Mouse (Mus musculus): Measurements from ENCODE around the gene Cobll1.

The Cobll1 gene

GRCm38 (mm10) chr2:65147431-65147830, 91.8 kb downstream of the Cobll1 start:
- no peak for DNase-seq (ENCODE audit: low spot score in 2 of 2)

- DNase-seq (ENCODE audit: low spot score in 2 of 2) = peak; percentile 17 to 26
Measured at GRCm38 (mm10) chr2:65145421-65146117, 93.6 kb downstream of the Cobll1 start.

GRCm38 (mm10) chr2:65141093-65141661, 98.0 kb downstream of the Cobll1 start:
- DNase-seq (ENCODE audit: low spot score in 2 of 2) = no peak

GRCm38 (mm10) chr2:65140330-65140922, 98.8 kb downstream of the Cobll1 start:
- DNase-seq (ENCODE audit: low spot score in 2 of 2) = peak; percentile 46 to 58

GRCm38 (mm10) chr2:65139606-65140329, 99.4 kb downstream of the Cobll1 start:
- DNase-seq (ENCODE audit: low spot score in 2 of 2) = no peak

GRCm38 (mm10) chr2:65138992-65139391, 100.2 kb downstream of the Cobll1 start:
- DNase-seq (ENCODE audit: low spot score in 2 of 2) = no peak

GRCm38 (mm10) chr2:65126141-65126783, 112.9 kb downstream of the Cobll1 start:
- no peak for DNase-seq (ENCODE audit: low spot score in 2 of 2)

GRCm38 (mm10) chr2:65123702-65124101, 115.5 kb downstream of the Cobll1 start:
- no peak for DNase-seq (ENCODE audit: low spot score in 2 of 2)

GRCm38 (mm10) chr2:65121435-65121834, 117.8 kb downstream of the Cobll1 start:
- no peak for DNase-seq (ENCODE audit: low spot score in 2 of 2)

- DNase-seq (ENCODE audit: low spot score in 2 of 2) = no peak
Measured at GRCm38 (mm10) chr2:65121012-65121411, 118.2 kb downstream of the Cobll1 start.

GRCm38 (mm10) chr2:65120112-65120511, 119.1 kb downstream of the Cobll1 start:
- no peak for DNase-seq (ENCODE audit: low spot score in 2 of 2)

GRCm38 (mm10) chr2:65119667-65120066, 119.5 kb downstream of the Cobll1 start:
- no peak for DNase-seq (ENCODE audit: low spot score in 2 of 2)

- DNase-seq (ENCODE audit: low spot score in 2 of 2) = peak in 1 of 2 experiments; percentile 30
Measured at GRCm38 (mm10) chr2:65119076-65119475, 120.1 kb downstream of the Cobll1 start.

- peak; percentile 51 to 62 for DNase-seq (ENCODE audit: low spot score in 2 of 2)
Measured at GRCm38 (mm10) chr2:65117859-65118258, 121.3 kb downstream of the Cobll1 start.

- DNase-seq (ENCODE audit: low spot score in 2 of 2) = no peak
Measured at GRCm38 (mm10) chr2:65116428-65117125, 122.6 kb downstream of the Cobll1 start.

- DNase-seq (ENCODE audit: low spot score in 2 of 2) = no peak
Measured at GRCm38 (mm10) chr2:65113191-65113590, 126.0 kb downstream of the Cobll1 start.

GRCm38 (mm10) chr2:65104569-65104968, 134.6 kb downstream of the Cobll1 start:
- no peak for DNase-seq (ENCODE audit: low spot score in 2 of 2)

- no peak for DNase-seq (ENCODE audit: low spot score in 2 of 2)
Measured at GRCm38 (mm10) chr2:65103801-65104200, 135.4 kb downstream of the Cobll1 start.

GRCm38 (mm10) chr2:65101388-65101787, 137.8 kb downstream of the Cobll1 start:
- DNase-seq (ENCODE audit: low spot score in 2 of 2) = no peak

GRCm38 (mm10) chr2:65100001-65100400, 139.2 kb downstream of the Cobll1 start:
- DNase-seq (ENCODE audit: low spot score in 2 of 2) = no peak

- no peak for DNase-seq (ENCODE audit: low spot score in 2 of 2)
Measured at GRCm38 (mm10) chr2:65095571-65095970, 143.6 kb downstream of the Cobll1 start.
